Mouse (Mus musculus) ES-Bruce4 (cell line): ENCODE data around the gene Tom1.

Experiments used
- CTCF ChIP-seq: IDR thresholded peaks from one replicate; pipeline ENCODE4 v1.8.1; 2011; ENCODE audit warnings: low read depth, low read length
- EP300 ChIP-seq: IDR thresholded peaks from 2 replicates; pipeline ENCODE4 v1.6.1; 2011; ENCODE audit warnings: low read depth, low read length; ENCODE audit not compliant: insufficient read depth

GRCm38 (mm10) chr8:75086002-75086401 is 52.5 kb downstream of the Tom1 start:
- TF ChIP-seq CTCF (no peak), EP300 (no peak)
